Mouse (Mus musculus) neural tube, embryonic 15.5 days (tissue): Measurements from ENCODE around the gene Mcrip2. TPM values are rescaled to one million over a fixed set of nuclear protein-coding genes. Genes with fewer than 3 reads are reported as not detected.

Source experiments
- ATAC-seq: fragments of 200-750 bp; cut with Nextera tagmentation; 2 replicates; pipeline ENCODE4 v1.8.0; 2017; ENCODE audit warnings: mild to moderate bottlenecking, moderate TSS enrichment, moderate library complexity; ENCODE audit not compliant: low FRiP score
- H3K27ac ChIP-seq: fragments of 300-500 bp; sonication (generic); replicated peaks from 2 replicates; pipeline ENCODE4 v1.5.1; 2015; ENCODE audit warnings: mild to moderate bottlenecking, inconsistent platforms
- H3K27me3 ChIP-seq: fragments of 300-500 bp; sonication (generic); replicated peaks from 2 replicates; pipeline ENCODE4 v1.6.1; 2015; ENCODE audit warnings: inconsistent platforms
- H3K36me3 ChIP-seq: fragments of 300-500 bp; sonication (generic); 2 replicates; pipeline ENCODE4 v1.6.1; 2015; ENCODE audit warnings: inconsistent platforms
- H3K4me1 ChIP-seq: fragments of 300-500 bp; sonication (generic); 2 replicates; pipeline ENCODE4 v1.6.1; 2015; ENCODE audit warnings: inconsistent platforms
- H3K4me2 ChIP-seq: fragments of 300-500 bp; sonication (generic); 2 replicates; pipeline ENCODE4 v1.6.1; 2015; ENCODE audit warnings: inconsistent platforms, mild to moderate bottlenecking, moderate library complexity
- H3K4me3 ChIP-seq: fragments of 300-500 bp; sonication (generic); replicated peaks from 2 replicates; pipeline ENCODE4 v1.5.1; 2015; ENCODE audit warnings: mild to moderate bottlenecking, inconsistent platforms
- H3K9ac ChIP-seq: fragments of 300-500 bp; sonication (generic); replicated peaks from 2 replicates; pipeline ENCODE4 v1.6.1; 2015; ENCODE audit warnings: mild to moderate bottlenecking, inconsistent platforms
- H3K9me3 ChIP-seq: fragments of 300-500 bp; sonication (generic); replicated peaks from 2 replicates; pipeline ENCODE4 v1.6.1; 2016; ENCODE audit warnings: inconsistent platforms
- WGBS: fragments of 180-500 bp; shearing (Covaris S2); methylation state at CpG from one replicate; pipeline ENCODE4 v1.1.7; 2015; ENCODE audit warnings: mixed read lengths; 5-methylcytosine and 5-hydroxymethylcytosine counted together
- polyA plus RNA-seq: library from polyadenylated mRNA; unstranded; fragments of >200 nt; fragmentation: Nextera tagmentation; extraction: Ambion mirVana; gene quantifications from 2 replicates; pipeline ENCODE4 v1.2.1, GENCODE M21; 2015

The Mcrip2 gene
- 30.3 and 30.7 TPM in 2 replicates for polyA plus RNA-seq

GRCm38 (mm10) chr17:25868601-25869191, at the start of gene Mcrip2:
TSS of gene Mcrip2 (minus strand) at chr17:25868764.
- Histone ChIP-seq H3K27me3 (no peaks in the 10 kb centered on the region), H3K4me3 (peak within 1 kb of the TSS; percentile 69), H3K36me3 (peaks cover 3% of the 10 kb centered on the region; the same call in 1 of the 2 replicates), H3K9ac (peak within 1 kb of the TSS; percentile 73), H3K4me1 (peaks cover 18% of the 10 kb centered on the region), H3K4me2 (peak within 1 kb of the TSS; percentile 90), H3K27ac (peak within 1 kb of the TSS; percentile 72), H3K9me3 (no peaks in the 10 kb centered on the region)
- peak; percentile 84 for ATAC-seq
- WGBS, result 0% methylated on average over 21 of the region's 24 CpGs

GRCm38 (mm10) chr17:25918037-25918750, 49.6 kb upstream of the Mcrip2 start:
- peak overlapping the region; percentile 59 for H3K9ac ChIP-seq
- no peak for ATAC-seq
- peak overlapping the region; percentile 82 for H3K4me2 ChIP-seq
- peak overlapping the region; percentile 71 for H3K4me3 ChIP-seq
- H3K4me1 ChIP-seq, result peaks cover 44% of the 10 kb centered on the region
- H3K9me3 ChIP-seq, result no peaks in the 10 kb centered on the region
- 90% methylated on average over 9 of the region's 9 CpGs for WGBS
- peak overlapping the region; percentile 90 for H3K27ac ChIP-seq
- H3K27me3 ChIP-seq, result no peaks in the 10 kb centered on the region
- peaks cover 6% of the 10 kb centered on the region; the same call in 1 of the 2 replicates for H3K36me3 ChIP-seq

GRCm38 (mm10) chr17:25916931-25917647, 48.5 kb upstream of the Mcrip2 start:
- Histone ChIP-seq H3K9ac (0 out of 2 replicates have a peak overlapping the region, but pooled peaks have one; percentile 59), H3K4me3 (no peak overlapping the region)

GRCm38 (mm10) chr17:25914295-25914694, 45.7 kb upstream of the Mcrip2 start:
- Histone ChIP-seq H3K4me1 (peaks cover 38% of the 10 kb centered on the region), H3K4me2 (no peak overlapping the region), H3K36me3 (peaks cover 6% of the 10 kb centered on the region; the same call in 1 of the 2 replicates), H3K27ac (no peak overlapping the region), H3K27me3 (no peaks in the 10 kb centered on the region), H3K4me3 (no peak overlapping the region), H3K9ac (no peak overlapping the region), H3K9me3 (no peaks in the 10 kb centered on the region)
- no peak for ATAC-seq
- WGBS, result 94% methylated on average over 4 of the region's 4 CpGs

More at GRCm38 (mm10) chr17:25916931-25917647, 48.5 kb upstream of the Mcrip2 start:
- Histone ChIP-seq H3K4me1 (peaks cover 44% of the 10 kb centered on the region), H3K27ac (no peak overlapping the region), H3K36me3 (peaks cover 6% of the 10 kb centered on the region; the same call in 1 of the 2 replicates), H3K4me2 (peak overlapping the region; percentile 82; the same call in 1 of the 2 replicates), H3K27me3 (no peaks in the 10 kb centered on the region), H3K9me3 (no peaks in the 10 kb centered on the region)
- 81% methylated on average over 8 of the region's 8 CpGs for WGBS
- ATAC-seq, result no peak

GRCm38 (mm10) chr17:25913877-25914275, 45.3 kb upstream of the Mcrip2 start:
- H3K36me3 ChIP-seq, result peaks cover 6% of the 10 kb centered on the region; the same call in 1 of the 2 replicates
- 91% methylated on average over 1 of the region's 1 CpGs for WGBS
- H3K9ac ChIP-seq, result no peak overlapping the region
- H3K4me2 ChIP-seq, result no peak overlapping the region
- peaks cover 38% of the 10 kb centered on the region for H3K4me1 ChIP-seq
- no peak overlapping the region for H3K27ac ChIP-seq
- ATAC-seq, result no peak
- H3K4me3 ChIP-seq, result no peak overlapping the region
- H3K27me3 ChIP-seq, result no peaks in the 10 kb centered on the region
- no peaks in the 10 kb centered on the region for H3K9me3 ChIP-seq

GRCm38 (mm10) chr17:25913186-25913876, 44.8 kb upstream of the Mcrip2 start:
- H3K36me3 ChIP-seq, result peaks cover 6% of the 10 kb centered on the region; the same call in 1 of the 2 replicates
- no peaks in the 10 kb centered on the region for H3K27me3 ChIP-seq
- peaks cover 32% of the 10 kb centered on the region for H3K4me1 ChIP-seq
- H3K4me2 ChIP-seq, result no peak overlapping the region
- H3K27ac ChIP-seq, result no peak overlapping the region
- 87% methylated on average over 14 of the region's 14 CpGs for WGBS
- H3K9ac ChIP-seq, result no peak overlapping the region
- H3K4me3 ChIP-seq, result no peak overlapping the region
- no peak for ATAC-seq
- no peaks in the 10 kb centered on the region for H3K9me3 ChIP-seq

GRCm38 (mm10) chr17:25911816-25912215, 43.3 kb upstream of the Mcrip2 start:
- WGBS, result 85% methylated on average over 4 of the region's 4 CpGs
- H3K36me3 ChIP-seq, result peaks cover 4% of the 10 kb centered on the region; the same call in 1 of the 2 replicates
- no peak for ATAC-seq

GRCm38 (mm10) chr17:25907640-25908039, 39.1 kb upstream of the Mcrip2 start:
- no peak overlapping the region for H3K4me3 ChIP-seq
- no peaks in the 10 kb centered on the region for H3K27me3 ChIP-seq
- 89% methylated on average over 2 of the region's 2 CpGs for WGBS
- no peak for ATAC-seq
- H3K9me3 ChIP-seq, result no peaks in the 10 kb centered on the region
- no peak overlapping the region for H3K9ac ChIP-seq
- peaks cover 2% of the 10 kb centered on the region; the same call in 1 of the 2 replicates for H3K36me3 ChIP-seq
- no peak overlapping the region for H3K4me2 ChIP-seq
- no peak overlapping the region for H3K27ac ChIP-seq
- no peaks in the 10 kb centered on the region for H3K4me1 ChIP-seq

More at GRCm38 (mm10) chr17:25911816-25912215, 43.3 kb upstream of the Mcrip2 start:
- Histone ChIP-seq H3K4me3 (no peak overlapping the region), H3K27me3 (no peaks in the 10 kb centered on the region), H3K4me1 (peaks cover 17% of the 10 kb centered on the region), H3K4me2 (no peak overlapping the region), H3K27ac (no peak overlapping the region), H3K9me3 (no peaks in the 10 kb centered on the region), H3K9ac (no peak overlapping the region)

- WGBS, result 93% methylated on average over 3 of the region's 3 CpGs
These were observed 34.5 kb upstream of the Mcrip2 start for GRCm38 (mm10) chr17:25903061-25903460.

GRCm38 (mm10) chr17:25900193-25900592, 31.6 kb upstream of the Mcrip2 start:
- no peak overlapping the region for H3K4me3 ChIP-seq

More at GRCm38 (mm10) chr17:25903061-25903460, 34.5 kb upstream of the Mcrip2 start:
- no peak overlapping the region for H3K4me3 ChIP-seq
- H3K4me2 ChIP-seq, result no peak overlapping the region
- no peaks in the 10 kb centered on the region for H3K4me1 ChIP-seq
- H3K36me3 ChIP-seq, result peaks cover 6% of the 10 kb centered on the region
- H3K27ac ChIP-seq, result no peak overlapping the region
- ATAC-seq, result no peak
- H3K9ac ChIP-seq, result no peak overlapping the region
- no peaks in the 10 kb centered on the region for H3K9me3 ChIP-seq
- no peaks in the 10 kb centered on the region for H3K27me3 ChIP-seq

GRCm38 (mm10) chr17:25895891-25896290, 27.3 kb upstream of the Mcrip2 start:
- Histone ChIP-seq H3K27ac (no peak overlapping the region), H3K27me3 (no peaks in the 10 kb centered on the region), H3K4me3 (no peak overlapping the region), H3K36me3 (peaks cover 3% of the 10 kb centered on the region), H3K9ac (no peak overlapping the region), H3K9me3 (no peaks in the 10 kb centered on the region), H3K4me1 (peaks cover 6% of the 10 kb centered on the region; the same call in 1 of the 2 replicates), H3K4me2 (no peak overlapping the region)
- 75% methylated on average over 12 of the region's 12 CpGs for WGBS
- ATAC-seq, result no peak

More at GRCm38 (mm10) chr17:25900193-25900592, 31.6 kb upstream of the Mcrip2 start:
- no peaks in the 10 kb centered on the region for H3K9me3 ChIP-seq
- no peak overlapping the region for H3K4me2 ChIP-seq
- WGBS, result 97% methylated on average over 1 of the region's 1 CpGs
- no peak overlapping the region for H3K9ac ChIP-seq
- ATAC-seq, result no peak
- H3K27ac ChIP-seq, result no peak overlapping the region
- no peaks in the 10 kb centered on the region for H3K27me3 ChIP-seq
- H3K36me3 ChIP-seq, result peaks cover 4% of the 10 kb centered on the region
- H3K4me1 ChIP-seq, result no peaks in the 10 kb centered on the region
